Mouse (Mus musculus) kidney, adult 8-10 months (tissue): ENCODE results near the gene Sowaha.
"Not testable (repeated sequence)": the region's sequence is repeated elsewhere in the genome, so short reads cannot be mapped to it uniquely, and the experiment has no call there.

ENCODE experiments used
- DNase-seq, 2 experiments: peaks; one replicate each; pipeline ENCODE4 v3.0.0; 2022

Sowaha gene

GRCm38 (mm10) chr11:53435504-53435903 is 44.6 kb downstream of the Sowaha start:
- DNase-seq: no peak

DNA sequence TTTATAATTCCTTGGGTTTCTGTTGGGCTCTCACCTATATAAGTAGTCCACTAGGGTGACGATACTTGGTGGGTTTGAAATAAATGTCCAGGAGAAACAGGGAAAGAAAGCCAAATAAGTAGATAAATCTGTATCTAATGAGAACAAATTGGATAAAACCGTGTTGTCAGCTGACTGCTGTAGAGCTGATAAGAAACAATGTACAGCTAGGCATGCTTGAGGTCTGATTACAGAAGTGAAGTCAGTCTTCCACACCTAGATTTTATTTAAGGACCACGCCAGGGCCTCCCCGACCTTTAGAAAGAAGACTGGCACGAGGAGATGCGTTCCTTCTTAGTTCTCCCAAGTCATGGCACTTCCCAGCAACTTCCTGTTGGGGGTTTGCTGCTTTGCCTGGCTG is 47.0 kb downstream of the Sowaha start:
- no peak for DNase-seq

DNA sequence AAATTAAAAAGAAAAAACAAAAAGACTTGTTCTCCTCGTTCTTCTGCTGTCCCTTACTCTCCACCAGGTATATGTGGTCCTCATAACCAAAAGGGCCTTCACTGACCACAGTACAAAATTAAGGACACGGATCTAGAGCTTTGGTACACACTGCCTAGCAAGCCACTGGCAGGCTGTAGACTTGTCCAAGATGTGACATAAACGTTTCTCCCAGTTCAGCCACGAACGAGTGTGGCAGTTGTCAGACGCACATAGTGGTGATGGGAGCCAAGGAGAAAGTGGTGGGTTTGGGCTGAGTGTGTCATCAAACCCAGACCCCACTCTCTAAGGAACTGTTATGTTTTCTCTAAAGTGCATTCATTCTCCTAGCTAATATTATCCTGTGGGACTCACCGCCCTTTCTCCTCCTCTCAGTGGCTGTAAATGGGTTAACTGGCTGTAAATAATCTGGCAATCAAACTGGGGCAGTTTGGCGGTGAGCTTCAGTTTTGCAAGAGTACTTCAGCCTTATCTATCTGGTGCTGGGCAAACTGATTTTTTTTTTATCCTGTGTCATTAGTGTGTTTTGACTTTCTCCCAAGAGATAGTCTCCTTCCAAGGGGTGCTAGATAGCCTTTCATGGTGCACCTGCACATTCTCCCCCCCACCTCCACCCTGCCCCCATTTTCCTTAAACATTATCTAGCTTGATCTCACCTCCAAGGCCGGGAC is 48.6 kb downstream of the Sowaha start:
- no peak for DNase-seq

DNA sequence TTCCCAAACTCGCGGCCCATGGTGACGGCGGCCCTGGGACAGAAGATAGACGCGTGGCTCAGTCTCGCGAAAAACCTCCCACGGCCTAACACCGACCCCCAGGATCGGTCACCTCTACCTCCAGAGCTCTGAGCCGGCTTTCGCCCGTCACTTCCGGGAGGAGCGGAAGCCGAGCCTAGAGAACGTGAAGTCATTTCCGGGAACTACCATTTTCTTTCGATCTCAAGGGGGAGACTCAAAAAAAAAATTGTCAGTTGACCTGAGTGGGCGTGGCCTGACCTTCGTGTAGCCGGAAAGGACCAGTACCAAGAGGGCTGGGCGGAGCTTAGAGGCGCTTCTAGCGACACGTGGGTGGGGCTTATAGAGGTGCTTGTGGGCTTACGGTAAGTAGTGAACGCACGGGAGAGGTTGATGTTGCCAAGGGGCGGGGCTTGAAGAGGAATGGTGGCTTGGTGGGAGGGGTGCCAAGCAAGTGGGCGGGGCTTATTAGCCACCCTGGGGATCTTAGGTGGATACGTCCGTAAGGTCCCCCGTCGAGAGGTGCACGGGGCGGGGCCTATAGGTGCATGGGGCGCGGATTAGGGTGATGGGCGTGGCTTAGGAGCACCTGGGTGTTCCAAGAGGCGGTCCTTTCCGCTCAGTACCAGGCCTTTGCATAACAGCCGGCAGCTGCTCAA is 49.3 kb downstream of the Sowaha start, which contains the start of the genes Uqcrq and Gdf9:
Gene Uqcrq, minus strand, starts transcription at position 162 of the 677 bp plus-strand sequence.
Gene Gdf9, plus strand, starts transcription at position 354 of the 677 bp plus-strand sequence.
- DNase-seq: peak; percentile 100

DNA sequence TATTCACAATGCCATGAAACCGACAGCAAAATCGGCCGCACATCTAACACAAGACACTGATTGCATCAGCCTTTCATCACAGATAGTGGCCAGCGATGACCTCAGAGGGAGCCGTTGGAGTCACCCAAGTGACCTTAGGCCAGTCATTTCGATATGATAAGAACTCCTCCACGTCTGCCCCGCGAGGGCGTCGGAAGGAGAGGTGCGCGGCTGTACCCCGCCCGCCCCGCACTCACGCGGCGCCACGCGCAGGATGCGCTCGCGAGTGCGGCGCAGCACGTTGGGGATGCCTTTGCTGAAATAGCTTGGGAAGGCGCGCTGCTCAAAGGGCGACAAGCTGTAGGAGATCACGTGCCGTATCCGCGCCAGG is 49.8 kb downstream of the Sowaha start:
- no peak for DNase-seq

DNA sequence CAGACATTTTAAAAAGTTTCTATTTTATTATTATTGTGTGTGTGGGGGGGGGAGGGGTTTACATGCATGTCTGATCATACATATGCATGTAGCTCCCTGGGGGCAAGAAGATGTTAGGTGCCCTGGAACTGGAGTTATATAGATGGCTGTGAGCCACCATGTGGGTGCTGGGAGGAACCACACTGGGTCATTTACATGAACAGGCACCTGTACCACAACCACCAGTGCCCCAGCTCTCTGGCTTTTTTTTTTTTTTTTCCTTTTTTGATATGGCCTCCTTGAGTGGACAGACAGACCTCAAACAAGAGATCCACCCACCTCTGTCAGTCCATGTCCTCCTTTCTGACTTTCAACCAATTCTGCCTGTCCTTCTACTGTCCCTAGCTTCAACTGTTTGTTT is 50.9 kb downstream of the Sowaha start:
- DNase-seq: no peak

DNA sequence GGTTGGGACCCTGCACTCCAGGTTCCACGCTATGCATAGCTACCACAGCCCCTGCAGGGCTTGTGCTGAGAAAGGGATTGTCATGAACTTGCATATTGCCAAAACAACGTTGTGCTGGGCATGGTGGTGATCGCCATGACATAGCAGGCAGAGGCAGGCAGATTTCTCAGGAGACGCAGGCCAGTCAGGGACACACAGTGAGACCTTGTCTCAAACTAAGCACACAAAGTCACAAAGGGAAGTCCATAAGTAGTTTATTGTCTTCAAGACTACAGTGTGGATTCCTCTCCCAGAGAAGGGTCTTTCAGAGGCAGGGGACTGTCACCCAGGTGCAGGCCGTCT is 51.4 kb downstream of the Sowaha start:
- no peak for DNase-seq

DNA sequence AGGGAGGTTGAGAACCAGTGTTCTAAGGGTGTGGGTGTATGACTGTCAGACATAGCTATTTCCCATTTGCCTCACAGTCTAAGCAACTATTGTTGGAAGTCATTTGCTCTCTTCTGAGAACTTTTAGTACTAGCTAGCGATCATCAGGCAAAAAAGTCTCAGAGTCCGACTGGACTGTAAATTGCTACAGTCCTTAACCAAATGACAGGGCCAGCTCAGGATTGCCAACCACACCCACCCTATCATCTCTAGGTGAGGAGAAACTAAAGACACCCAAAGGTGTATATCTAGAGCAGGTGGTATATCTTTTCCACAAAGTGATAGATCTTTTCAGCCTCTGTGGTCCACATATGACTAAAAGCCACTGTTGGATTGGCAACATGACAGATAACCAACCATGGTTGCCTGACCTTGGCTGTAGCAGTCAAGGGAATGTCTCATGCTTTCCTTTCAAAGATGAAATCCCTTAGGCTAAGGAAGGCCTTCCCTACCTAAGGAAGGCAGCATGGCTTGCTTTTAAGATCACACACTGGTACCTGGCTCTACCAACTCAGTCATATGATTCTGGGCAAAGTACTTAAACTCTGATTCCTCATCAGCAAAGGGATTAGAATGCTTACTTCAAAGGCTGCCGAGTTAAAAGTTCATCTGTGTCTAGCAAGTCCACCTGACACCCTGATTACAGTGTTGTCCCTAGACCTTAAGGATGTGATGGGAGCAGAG is 51.9 kb downstream of the Sowaha start:
- peak in 1 of 2 experiments; percentile 31 for DNase-seq

GRCm38 (mm10) chr11:53426914-53427313 is 53.2 kb downstream of the Sowaha start:
- not testable (repeated sequence) for DNase-seq
